Mouse (Mus musculus) CD4-positive, CD25-positive, alpha-beta regulatory T cell (primary cell): ENCODE results near the gene Ddx18. TPM values are rescaled to one million over a fixed set of nuclear protein-coding genes. Genes with fewer than 3 reads are reported as not detected.

ENCODE experiments used
- polyA plus RNA-seq: library from polyadenylated mRNA; unstranded; fragments of 100-300 nt; shearing (Covaris generic); gene quantifications from one replicate; pipeline ENCODE4 v1.2.1, GENCODE M21; 2017

Gene Ddx18
- polyA plus RNA-seq = 85.5 TPM

GRCm38 (mm10) chr1:121567521-121568489 is at the start of gene Ddx18:
TSS of gene Ddx18 (minus strand) at chr1:121567989.

GRCm38 (mm10) chr1:121528399-121528720 is 39.4 kb downstream of the Ddx18 start, which contains the start of gene Htr5b:
TSS of gene Htr5b (minus strand) at chr1:121528465.

Other genes with a start within 250 kb of the Ddx18 start
- gene Insig2, start 235.4 kb downstream of the Ddx18 start, polyA plus RNA-seq = 32.8 TPM
- gene Ccdc93, start 136.9 kb downstream of the Ddx18 start, polyA plus RNA-seq = 21.5 TPM
- not detected for gene Htr5b, start 39.5 kb downstream of the Ddx18 start, polyA plus RNA-seq